Mouse (Mus musculus) heart, embryonic 14.5 days (tissue): ENCODE measurements at regions not wholly inside any gene's neighbourhood (a gene's known extent, or its start where the extent isn't known, plus 50 kb on each side); places are given as distances from the start of the nearest gene placed in this dataset.

Source experiments
- ATAC-seq: fragments of 200-750 bp; cut with Nextera tagmentation; 2 replicates; pipeline ENCODE4 v1.8.0; 2017; ENCODE audit warnings: low read depth, moderate TSS enrichment; ENCODE audit not compliant: insufficient number of reproducible peaks, insufficient read depth, low FRiP score
- H3K27ac ChIP-seq, 2 experiments: fragments of 200-500 bp in 1 of 2; fragments of 300-500 bp in 1 of 2; sonication (generic) in 1 of 2; replicated peaks in 1 of 2; 2 replicates each; pipeline ENCODE4 v1.5.1; 2012 to 2014; ENCODE audit warnings: low read depth in 2 of 2, low read length in 2 of 2, control low read depth in 1 of 2, mild to moderate bottlenecking in 1 of 2, mixed read lengths in 1 of 2; ENCODE audit not compliant: control insufficient read depth in 1 of 2, insufficient read depth in 1 of 2
- H3K27me3 ChIP-seq: fragments of 300-500 bp; sonication (generic); 2 replicates; pipeline ENCODE4 v1.6.1; 2014; ENCODE audit warnings: mild to moderate bottlenecking, low read length, control low read depth; ENCODE audit not compliant: control insufficient read depth, insufficient read depth
- H3K36me3 ChIP-seq: fragments of 300-500 bp; sonication (generic); 2 replicates; pipeline ENCODE4 v1.6.1; 2014; ENCODE audit warnings: mild to moderate bottlenecking, control low read depth, low read length, mixed read lengths; ENCODE audit not compliant: control insufficient read depth, insufficient read depth
- H3K4me1 ChIP-seq, 2 experiments: fragments of 200-500 bp in 1 of 2; fragments of 300-500 bp in 1 of 2; sonication (generic) in 1 of 2; 2 replicates each; pipeline ENCODE4 v1.6.1; 2012 to 2014; ENCODE audit warnings: low read length in 2 of 2, control low read depth in 1 of 2, mixed read lengths in 1 of 2; ENCODE audit not compliant: control insufficient read depth in 2 of 2, insufficient read depth in 2 of 2
- H3K4me2 ChIP-seq: fragments of 300-500 bp; sonication (generic); 2 replicates; pipeline ENCODE4 v1.6.1; 2014; ENCODE audit warnings: mild to moderate bottlenecking, low read length
- H3K4me3 ChIP-seq, 2 experiments: fragments of 200-500 bp in 1 of 2; fragments of 300-500 bp in 1 of 2; sonication (generic) in 1 of 2; 2 replicates each; pipeline ENCODE4 v1.5.1; 2012 to 2014; ENCODE audit warnings: low read length in 2 of 2, mild to moderate bottlenecking in 2 of 2, control low read depth in 1 of 2, low read depth in 1 of 2, moderate library complexity in 1 of 2; ENCODE audit not compliant: control insufficient read depth in 1 of 2, insufficient read depth in 1 of 2
- H3K9ac ChIP-seq: fragments of 300-500 bp; sonication (generic); 2 replicates; pipeline ENCODE4 v1.6.1; 2014; ENCODE audit warnings: mild to moderate bottlenecking, low read length
- H3K9me3 ChIP-seq: fragments of 300-500 bp; sonication (generic); 2 replicates; pipeline ENCODE4 v1.6.1; 2016; ENCODE audit warnings: low read length, control low read depth; ENCODE audit not compliant: control insufficient read depth
- WGBS: fragments of 180-500 bp; shearing (Covaris S2); extraction: QIAGEN DNeasy Blood & Tissue Kit; methylation state at CpG from one replicate; pipeline ENCODE4 v1.1.7; 2014; 5-methylcytosine and 5-hydroxymethylcytosine counted together

DNA sequence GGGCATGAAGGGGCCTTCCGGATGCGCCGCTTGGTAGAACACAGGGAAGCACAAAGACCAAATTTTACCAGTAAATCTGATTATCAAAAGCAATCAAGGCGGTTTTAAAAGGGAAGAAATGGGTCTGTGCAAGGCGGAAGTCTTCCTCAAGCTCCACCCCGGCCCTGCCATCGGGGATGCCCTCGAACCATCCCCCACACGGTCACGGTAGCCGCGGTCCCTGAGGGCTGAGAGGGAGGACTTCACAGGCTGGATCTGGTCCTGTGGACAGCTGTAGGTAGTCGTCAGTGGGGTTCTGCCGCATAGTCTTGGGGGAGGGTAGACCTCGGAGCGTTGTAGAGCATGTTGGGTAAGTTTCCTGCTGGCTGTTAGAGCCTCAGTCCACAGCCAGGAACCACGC, 104.9 kb downstream of the Tpra1 start:
- WGBS: 41% methylated on average over 17 of the region's 17 CpGs
- Histone ChIP-seq H3K9me3 (no peaks in the 10 kb centered on the region), H3K36me3 (no peaks in the 10 kb centered on the region), H3K9ac (no peak overlapping the region), H3K27me3 (no peaks in the 10 kb centered on the region), H3K4me2 (peak overlapping the region; percentile 27; the same call in 1 of the 2 replicates), H3K27ac (no peak overlapping the region), H3K4me1 (peaks cover 9 to 10% of the 10 kb centered on the region in 2 experiments; a peak in 2 of 4 replicates), H3K4me3 (no peak overlapping the region)
- ATAC-seq: no peak

DNA sequence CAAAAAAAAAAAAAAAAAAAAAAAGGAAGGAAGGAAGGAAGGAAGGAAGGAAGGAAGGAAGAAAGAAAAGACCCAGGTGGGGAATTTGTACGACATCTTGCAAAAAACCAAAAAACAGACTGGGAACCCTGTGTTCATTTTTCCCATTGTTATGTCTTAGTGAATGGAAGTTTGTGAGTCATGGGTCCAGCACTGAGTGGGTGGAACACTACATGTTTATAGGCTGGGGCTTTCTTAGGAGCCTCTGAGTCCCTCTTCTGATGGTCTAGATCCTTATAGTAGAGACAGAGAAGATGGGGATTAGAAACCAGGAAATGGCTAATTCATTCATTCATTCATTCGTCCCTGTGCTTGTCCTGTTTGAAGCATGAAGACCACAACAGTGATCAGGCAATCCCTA, 105.5 kb downstream of the Tpra1 start:
- no peaks in the 10 kb centered on the region for H3K36me3 ChIP-seq
- ATAC-seq: no peak
- 80% methylated on average over 2 of the region's 2 CpGs for WGBS
- peaks cover 9 to 10% of the 10 kb centered on the region in 2 experiments; a peak in 2 of 4 replicates for H3K4me1 ChIP-seq
- H3K9me3 ChIP-seq: no peaks in the 10 kb centered on the region
- H3K9ac ChIP-seq: no peak overlapping the region
- H3K27me3 ChIP-seq: no peaks in the 10 kb centered on the region
- no peak overlapping the region for H3K27ac ChIP-seq
- no peak overlapping the region for H3K4me3 ChIP-seq
- no peak overlapping the region for H3K4me2 ChIP-seq

DNA sequence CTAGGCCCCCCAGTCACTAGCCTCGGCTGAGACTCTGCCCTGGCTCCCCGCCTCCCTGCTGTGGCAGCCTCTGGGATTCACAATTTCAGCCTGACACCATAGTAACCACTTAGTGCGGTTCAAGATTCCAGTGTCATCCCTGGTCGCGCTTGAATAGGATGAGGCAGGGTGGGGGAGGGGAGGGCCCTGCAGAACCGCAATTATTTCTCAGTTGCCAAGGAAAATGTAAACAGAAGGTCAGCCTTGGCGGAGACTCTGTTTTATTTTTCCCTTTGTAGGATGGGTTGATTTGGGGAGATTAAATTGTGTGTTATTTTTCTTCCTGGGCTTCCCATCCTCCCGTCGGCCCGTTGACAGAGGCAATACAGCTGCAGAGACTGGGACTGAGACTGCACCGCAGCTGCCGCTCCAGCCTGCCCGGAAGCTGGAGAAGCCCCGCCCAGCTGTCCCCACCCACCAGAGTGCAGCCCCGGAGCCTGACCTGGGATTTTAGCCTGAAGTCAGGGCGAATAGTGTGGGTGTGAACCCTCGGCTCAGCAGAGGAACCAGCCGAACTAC, 106.6 kb downstream of the Tpra1 start:
- H3K4me2 ChIP-seq: peak overlapping the region; percentile 60
- peaks cover 7 to 9% of the 10 kb centered on the region in 2 experiments; a peak in 2 of 4 replicates for H3K4me1 ChIP-seq
- H3K9me3 ChIP-seq: no peaks in the 10 kb centered on the region
- no peaks in the 10 kb centered on the region for H3K36me3 ChIP-seq
- no peaks in the 10 kb centered on the region for H3K27me3 ChIP-seq
- no peak overlapping the region for H3K9ac ChIP-seq
- H3K27ac ChIP-seq: 0 out of 4 replicates have a peak overlapping the region, but pooled peaks of 1 of the 2 experiments have one; percentile 43
- H3K4me3 ChIP-seq: peak overlapping the region; percentile 24 to 29
- ATAC-seq: 0 out of 2 replicates have a peak, but pooled peaks have one; percentile 44
- 2% methylated on average over 18 of the region's 18 CpGs for WGBS

DNA sequence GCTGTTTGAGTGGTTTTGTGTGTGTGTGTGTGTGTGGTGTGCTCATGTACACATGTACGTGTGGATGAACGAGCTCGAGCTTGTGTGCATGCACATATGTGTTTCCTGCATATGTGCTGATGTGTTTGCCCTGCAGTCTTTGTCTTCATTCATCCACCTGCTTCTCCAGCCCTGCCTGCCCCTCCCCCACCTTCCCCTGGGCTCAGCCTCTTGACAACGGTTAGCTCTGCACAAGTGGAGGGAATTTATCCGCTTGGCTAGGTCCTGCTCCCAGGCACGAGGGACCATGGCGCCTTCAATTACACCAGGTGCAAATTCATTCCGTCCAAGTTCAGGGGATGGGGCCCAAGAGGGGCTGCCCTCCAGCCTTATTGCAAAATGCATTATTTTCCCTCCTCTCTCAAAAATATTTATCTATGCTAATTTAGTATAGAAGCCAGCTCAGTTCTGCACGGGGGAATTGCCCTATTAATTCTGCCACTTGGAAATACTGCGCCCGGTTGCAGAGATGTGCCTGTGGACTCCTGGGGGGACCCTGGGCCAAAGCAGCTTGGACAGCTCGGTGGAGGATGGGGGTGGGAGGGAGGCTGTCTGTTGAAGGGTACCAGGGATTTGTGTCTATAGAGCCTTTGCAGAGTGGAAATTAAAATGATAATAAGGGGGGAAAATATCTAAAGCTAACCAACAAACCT, 111.1 kb downstream of the Tpra1 start:
- no peak overlapping the region for H3K9ac ChIP-seq
- no peak overlapping the region for H3K27ac ChIP-seq
- no peaks in the 10 kb centered on the region for H3K9me3 ChIP-seq
- H3K4me3 ChIP-seq: no peak overlapping the region
- H3K4me1 ChIP-seq: peaks cover 4 to 7% of the 10 kb centered on the region in 2 experiments; a peak in 2 of 4 replicates
- 52% methylated on average over 12 of the region's 12 CpGs for WGBS
- no peak overlapping the region for H3K4me2 ChIP-seq
- H3K27me3 ChIP-seq: no peaks in the 10 kb centered on the region
- no peak for ATAC-seq
- no peaks in the 10 kb centered on the region for H3K36me3 ChIP-seq

DNA sequence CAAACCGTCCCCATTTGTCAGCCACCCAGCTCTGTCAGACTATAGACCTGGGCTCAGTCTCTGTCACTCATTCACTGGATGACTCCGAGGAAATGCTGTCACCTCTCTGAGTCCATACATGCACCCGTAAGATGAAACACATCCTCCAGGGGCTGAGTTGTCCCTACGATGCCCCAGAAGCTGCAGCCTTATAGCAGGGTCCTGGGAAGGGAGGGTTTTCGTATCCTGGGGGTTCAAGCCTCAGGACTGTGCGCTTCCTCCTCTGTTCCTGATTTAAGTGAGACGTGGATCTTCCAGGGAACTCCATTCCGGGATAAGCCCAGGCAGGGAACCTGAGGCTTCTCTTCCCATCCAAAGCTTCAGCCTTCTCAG, 111.6 kb downstream of the Tpra1 start:
- Histone ChIP-seq H3K9me3 (no peaks in the 10 kb centered on the region), H3K36me3 (no peaks in the 10 kb centered on the region), H3K27me3 (no peaks in the 10 kb centered on the region), H3K4me2 (no peak overlapping the region), H3K4me3 (no peak overlapping the region), H3K27ac (no peak overlapping the region), H3K9ac (no peak overlapping the region), H3K4me1 (peaks cover 0 to 5% of the 10 kb centered on the region in 2 experiments; a peak in 1 of 4 replicates)
- no peak for ATAC-seq
- WGBS: 57% methylated on average over 8 of the region's 8 CpGs

DNA sequence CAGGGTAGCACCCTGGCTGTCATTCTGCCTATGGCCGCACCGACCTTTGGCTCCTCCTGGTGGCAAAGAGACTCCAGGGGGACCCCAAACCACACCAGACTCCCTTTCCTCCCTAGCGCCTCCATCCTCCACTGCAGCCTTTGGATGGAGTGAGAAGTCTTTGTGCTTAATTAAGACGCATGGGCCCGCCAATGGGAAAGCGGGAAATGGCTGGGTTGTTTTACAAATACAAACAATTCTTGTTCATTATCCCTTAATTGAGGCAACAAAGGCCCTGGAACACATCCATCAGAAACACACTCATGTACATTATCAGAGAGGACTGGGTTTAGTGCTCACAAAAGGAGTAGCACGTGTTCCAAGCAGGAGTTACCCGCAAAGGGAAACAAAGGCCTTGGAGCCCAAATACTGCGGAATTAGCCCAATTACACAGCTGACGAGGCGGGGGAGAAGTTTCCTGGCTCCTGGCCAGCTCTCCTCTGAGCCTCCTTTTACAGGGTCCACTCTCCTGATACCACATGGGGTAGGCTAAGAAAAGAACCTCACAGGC, 122.1 kb downstream of the Tpra1 start:
- Histone ChIP-seq H3K27ac (no peak overlapping the region), H3K9me3 (no peaks in the 10 kb centered on the region), H3K4me2 (no peak overlapping the region), H3K4me3 (no peak overlapping the region), H3K9ac (no peak overlapping the region), H3K27me3 (peaks cover 4% of the 10 kb centered on the region), H3K4me1 (no peaks in the 10 kb centered on the region), H3K36me3 (no peaks in the 10 kb centered on the region)
- 36% methylated on average over 11 of the region's 11 CpGs for WGBS
- no peak for ATAC-seq

DNA sequence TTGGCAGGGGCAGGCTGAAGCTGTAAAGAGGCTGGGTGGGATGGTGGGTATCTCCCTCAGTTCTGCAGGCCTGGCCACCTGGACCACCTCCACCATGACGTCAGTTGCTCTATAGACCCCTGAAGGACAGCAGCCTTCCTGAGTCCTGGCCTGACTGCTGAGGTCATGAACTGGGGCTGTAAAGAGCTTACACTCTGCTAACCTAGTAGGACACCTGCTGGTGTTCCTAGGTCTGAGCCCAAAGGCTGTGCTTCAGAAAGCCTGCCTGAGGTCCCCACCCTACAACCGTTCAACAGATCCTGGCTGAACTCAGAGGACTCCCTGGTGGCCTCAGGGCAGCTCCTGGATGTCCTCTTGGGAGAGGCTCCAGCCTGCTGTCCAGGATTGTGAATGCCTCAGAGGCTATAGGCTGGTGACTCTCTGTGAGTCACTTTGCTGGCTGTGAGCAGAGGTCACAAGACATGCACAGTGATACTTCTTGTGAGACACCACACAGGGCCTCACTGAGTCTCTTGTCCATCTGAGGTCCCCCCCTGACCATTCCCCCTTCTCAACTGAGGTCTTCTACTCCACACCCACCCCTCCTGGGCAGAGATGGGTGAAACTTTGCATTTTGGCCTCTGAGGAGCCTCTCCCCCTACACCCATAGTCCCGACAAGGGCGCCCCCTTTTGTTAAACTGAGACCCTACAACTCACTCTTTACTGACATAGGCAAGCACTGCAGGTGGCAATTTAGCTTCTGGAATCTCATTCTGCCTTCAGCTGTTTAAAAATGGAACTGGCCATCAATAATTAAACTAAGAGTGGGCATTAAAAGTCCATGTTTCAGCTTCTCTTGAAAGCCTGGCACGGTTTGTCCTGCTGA, 131.6 kb downstream of the Tpra1 start:
- no peak for ATAC-seq
- Histone ChIP-seq H3K4me2 (no peak overlapping the region), H3K9me3 (no peaks in the 10 kb centered on the region), H3K4me3 (no peak overlapping the region), H3K9ac (no peak overlapping the region), H3K27me3 (no peaks in the 10 kb centered on the region), H3K27ac (no peak overlapping the region), H3K4me1 (no peaks in the 10 kb centered on the region), H3K36me3 (no peaks in the 10 kb centered on the region)
- 40% methylated on average over 5 of the region's 5 CpGs for WGBS
